Comparison of ENCODE assay signal across 28 mouse cellular contexts in the genomic region with DNA sequence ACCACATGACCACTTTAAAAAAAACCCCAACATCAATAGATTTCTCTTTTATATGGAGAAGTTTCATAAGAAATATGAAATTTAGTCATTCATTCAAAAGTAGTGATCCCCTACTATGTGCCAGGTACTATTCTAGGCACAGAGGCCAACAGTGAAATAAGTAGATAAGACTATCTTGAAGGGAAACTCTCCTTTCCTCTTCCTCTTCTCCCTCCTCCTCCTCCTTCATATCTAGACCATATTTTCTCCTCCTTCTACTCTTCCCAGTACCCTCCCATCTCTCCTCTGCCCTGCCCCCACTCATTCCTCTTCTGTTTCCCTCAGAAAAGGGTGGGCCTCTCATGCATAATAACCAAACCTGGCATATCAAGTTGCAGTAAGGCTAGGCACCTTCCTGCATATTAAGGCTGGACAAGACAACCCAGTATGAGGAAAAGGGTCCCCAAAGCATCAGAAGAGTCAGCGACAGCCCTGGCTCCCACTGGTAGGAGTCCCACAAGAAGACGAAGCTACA. TPM values are rescaled to one million over a fixed set of nuclear protein-coding genes. Genes with fewer than 3 reads are reported as not detected.
A peak's percentile ranks its signal among the peaks of the same experiment; 100 is the strongest.
DNase-seq lines count a peak whose midpoint lies in the region; ATAC-seq and TF ChIP-seq lines count a peak whose summit lies in the region.
"Had no signal": no experiment of that assay in that cellular context is flagged by ENCODE, and none has a peak within 500 bp of the region (broad histone marks: within the 10 kb centered on the region; RNA-seq: fewer than 3 reads in every experiment).

No protein-coding gene starts in this region.

- no peak overlapping the region for H3K4me3 ChIP-seq in heart, embryonic 10.5 days
- H3K4me3 ChIP-seq in midbrain, embryonic 11.5 days (ENCODE audit: low read depth, low read length), result no peak overlapping the region
- no peak overlapping the region for H3K4me3 ChIP-seq in midbrain, embryonic 13.5 days (replicated peaks)
- no peak overlapping the region for H3K4me3 ChIP-seq in liver, embryonic 14.5 days (ENCODE audit: insufficient read depth in 1 of 2, low read depth in 2 of 2, low read length in 2 of 2)
- no peak overlapping the region for H3K4me3 ChIP-seq in myocyte
- no peak overlapping the region for H3K4me3 ChIP-seq in forebrain, embryonic 13.5 days
- H3K4me3 ChIP-seq: forebrain, embryonic 10.5 days; gastrocnemius, adult 2 months; heart, embryonic 12.5 days; heart, embryonic 15.5 days had no signal

- no peak for TF ChIP-seq CTCF in liver, embryonic 14.5 days (IDR thresholded peaks at IDR 0.05; ENCODE audit: low read depth)

- H3K27ac ChIP-seq in heart, embryonic 10.5 days, result peak overlapping the region; percentile 70; the same call in 1 of the 2 replicates
- H3K27ac ChIP-seq in midbrain, embryonic 11.5 days (ENCODE audit: low read depth, low read length), result no peak overlapping the region
- no peak overlapping the region for H3K27ac ChIP-seq in midbrain, embryonic 13.5 days
- no peak overlapping the region for H3K27ac ChIP-seq in liver, embryonic 14.5 days
- H3K27ac ChIP-seq in forebrain, embryonic 13.5 days, result no peak overlapping the region
- H3K27ac ChIP-seq: forebrain, embryonic 10.5 days; gastrocnemius, adult 2 months; hindbrain, embryonic 14.5 days; hindbrain, postnatal 0 days had no signal

- no peak overlapping the region for H3K9ac ChIP-seq in midbrain, embryonic 11.5 days (ENCODE audit: low read length)
- H3K9ac ChIP-seq in midbrain, embryonic 13.5 days (replicated peaks), result no peak overlapping the region
- H3K9ac ChIP-seq in liver, embryonic 14.5 days (replicated peaks), result no peak overlapping the region; the same call in 1 of the 2 replicates
- H3K9ac ChIP-seq in forebrain, embryonic 13.5 days, result no peak overlapping the region
- H3K9ac ChIP-seq: forebrain, postnatal 0 days; heart, embryonic 12.5 days; heart, embryonic 15.5 days; hindbrain, embryonic 14.5 days had no signal

- H3K9me3 ChIP-seq in heart, embryonic 10.5 days, result no peaks in the 10 kb centered on the region
- no peaks in the 10 kb centered on the region for H3K9me3 ChIP-seq in midbrain, embryonic 11.5 days (ENCODE audit: control insufficient read depth, low read length)
- H3K9me3 ChIP-seq in midbrain, embryonic 13.5 days, result no peaks in the 10 kb centered on the region
- H3K9me3 ChIP-seq in liver, embryonic 14.5 days (ENCODE audit: control insufficient read depth, low read length), result no peaks in the 10 kb centered on the region
- no peaks in the 10 kb centered on the region for H3K9me3 ChIP-seq in forebrain, embryonic 13.5 days (replicated peaks)
- H3K9me3 ChIP-seq: forebrain, embryonic 10.5 days; heart, embryonic 12.5 days; heart, embryonic 15.5 days had no signal

- TF ChIP-seq POLR2A in myocyte (IDR thresholded peaks at IDR 0.05; ENCODE audit: insufficient read length, low read depth), result no peak

- no peaks in the 10 kb centered on the region for H3K27me3 ChIP-seq in heart, embryonic 10.5 days (ENCODE audit: insufficient read depth, poor library complexity, severe bottlenecking)
- H3K27me3 ChIP-seq in midbrain, embryonic 11.5 days (ENCODE audit: control insufficient read depth, insufficient read depth, low read length), result no peaks in the 10 kb centered on the region
- H3K27me3 ChIP-seq in midbrain, embryonic 13.5 days, result no peaks in the 10 kb centered on the region
- H3K27me3 ChIP-seq in liver, embryonic 14.5 days (ENCODE audit: control insufficient read depth, insufficient read depth, low read length), result no peaks in the 10 kb centered on the region
- H3K27me3 ChIP-seq in myocyte (ENCODE audit: control insufficient read depth, insufficient read depth, insufficient read length), result no peaks in the 10 kb centered on the region
- no peaks in the 10 kb centered on the region for H3K27me3 ChIP-seq in forebrain, embryonic 13.5 days
- H3K27me3 ChIP-seq: CH12.LX; heart, embryonic 12.5 days; heart, embryonic 15.5 days; Patski had no signal

- no peaks in the 10 kb centered on the region for H3K79me2 ChIP-seq in myocyte (ENCODE audit: control insufficient read depth, insufficient read depth)

- ATAC-seq in midbrain, embryonic 11.5 days (ENCODE audit: low FRiP score), result no peak
- ATAC-seq in midbrain, embryonic 13.5 days, result no peak
- ATAC-seq in liver, embryonic 14.5 days (ENCODE audit: insufficient read depth), result peak; percentile 87
- no peak for ATAC-seq in forebrain, embryonic 13.5 days
- ATAC-seq: forebrain, embryonic 14.5 days; forebrain, postnatal 0 days; hindbrain, postnatal 0 days had no signal

- TF ChIP-seq EP300 in liver, embryonic 14.5 days (IDR thresholded peaks at IDR 0.05; ENCODE audit: low read depth), result no peak

- no peaks in the 10 kb centered on the region for H3K36me3 ChIP-seq in heart, embryonic 10.5 days
- no peaks in the 10 kb centered on the region for H3K36me3 ChIP-seq in midbrain, embryonic 11.5 days (ENCODE audit: control insufficient read depth, insufficient read depth, low read length)
- H3K36me3 ChIP-seq in midbrain, embryonic 13.5 days, result no peaks in the 10 kb centered on the region
- no peaks in the 10 kb centered on the region for H3K36me3 ChIP-seq in liver, embryonic 14.5 days (replicated peaks; ENCODE audit: control insufficient read depth, insufficient read depth, low read depth)
- H3K36me3 ChIP-seq in myocyte (ENCODE audit: control insufficient read depth, insufficient read depth), result no peaks in the 10 kb centered on the region
- H3K36me3 ChIP-seq in forebrain, embryonic 13.5 days (ENCODE audit: poor library complexity, severe bottlenecking), result no peaks in the 10 kb centered on the region
- H3K36me3 ChIP-seq: forebrain, embryonic 10.5 days; G1E; heart, embryonic 12.5 days; heart, embryonic 15.5 days had no signal

- 82% methylated on average over 2 of the region's 2 CpGs for WGBS in heart, embryonic 10.5 days
- 90% methylated on average over 2 of the region's 2 CpGs for WGBS in midbrain, embryonic 11.5 days
- 86% methylated on average over 2 of the region's 2 CpGs for WGBS in midbrain, embryonic 13.5 days
- 29% methylated on average over 2 of the region's 2 CpGs for WGBS in liver, embryonic 14.5 days (ENCODE audit: insufficient replicate concordance)
- 90% methylated on average over 2 of the region's 2 CpGs for WGBS in forebrain, embryonic 13.5 days

- peaks cover 34% of the 10 kb centered on the region for H3K4me1 ChIP-seq in heart, embryonic 10.5 days
- no peaks in the 10 kb centered on the region for H3K4me1 ChIP-seq in midbrain, embryonic 11.5 days (ENCODE audit: control insufficient read depth, insufficient read depth, low read length)
- H3K4me1 ChIP-seq in midbrain, embryonic 13.5 days (replicated peaks), result no peaks in the 10 kb centered on the region
- H3K4me1 ChIP-seq in liver, embryonic 14.5 days (replicated peaks; ENCODE audit: control insufficient read depth in 2 of 2, insufficient read depth in 2 of 2, low read length in 1 of 2), result peaks cover 17 to 27% of the 10 kb centered on the region in 2 experiments
- H3K4me1 ChIP-seq in forebrain, embryonic 13.5 days, result no peaks in the 10 kb centered on the region

- H3ac ChIP-seq in myocyte (ENCODE audit: control insufficient read depth, insufficient read length), result no peak overlapping the region

- H3K4me2 ChIP-seq in midbrain, embryonic 11.5 days, result no peak overlapping the region
- H3K4me2 ChIP-seq in midbrain, embryonic 13.5 days (replicated peaks), result no peak overlapping the region
- peak overlapping the region; percentile 11; the same call in 1 of the 2 replicates for H3K4me2 ChIP-seq in liver, embryonic 14.5 days (ENCODE audit: low read depth)
- no peak overlapping the region for H3K4me2 ChIP-seq in myocyte (ENCODE audit: low read depth)
- H3K4me2 ChIP-seq in forebrain, embryonic 13.5 days, result no peak overlapping the region
- H3K4me2 ChIP-seq: heart, embryonic 12.5 days; heart, embryonic 15.5 days; hindbrain, embryonic 14.5 days had no signal

- intact Hi-C loops in gastrocnemius, postnatal 36 days (cut with DNase I), result no loop called here

- peak; percentile 61 for DNase-seq in heart, embryonic 10.5 days (ENCODE audit: low spot score)
- DNase-seq in heart, adult 18-20 months, result no peak
- DNase-seq in midbrain, embryonic 11.5 days (ENCODE audit: low spot score, missing footprints), result peak; percentile 37
- DNase-seq in liver, embryonic 14.5 days (ENCODE audit: low read depth in 3 of 3, low spot score in 3 of 3), result peak in 2 of 3 experiments; percentile 12 to 15
- DNase-seq in gastrocnemius, postnatal 36 days, result no peak
- DNase-seq: adrenal gland, postnatal 10 days; adrenal gland, postnatal 36 days; B cell, adult 2 months; cerebellum, adult 18-20 months; cerebellum, adult 9-10 months; cerebellum, postnatal 14 days; forebrain, postnatal 0 days; gastrocnemius, adult 2 months; gastrocnemius, postnatal 14 days; heart, postnatal 10 days; heart, postnatal 4 days had no signal

TF ChIP-seq in myocyte, 11 proteins besides CTCF, POLR2A, EP300 and RAD21:
- TF ChIP-seq MAX (IDR thresholded peaks at IDR 0.05; ENCODE audit: low read depth), result no peak
- peak; percentile 13 for TF ChIP-seq USF1 (IDR thresholded peaks at IDR 0.05; ENCODE audit: low read depth)

RNA-seq across cellular contexts. Expression of a gene that starts 54.4 kb away (rescaled TPM):
- 28.5 and 33.4 TPM in 2 replicates for polyA plus RNA-seq in heart, embryonic 10.5 days (2016; fragmentation: Nextera tagmentation; extraction: Ambion mirVana)
- total RNA-seq in heart, adult 18-20 months (2021), result 1 to 10 TPM; 9.1 to 9.5 TPM
- 16.1 and 16.8 TPM in 2 replicates for polyA plus RNA-seq in midbrain, embryonic 11.5 days (2014; fragmentation: Nextera tagmentation; extraction: Ambion mirVana)
- 6.4 and 8.0 TPM in 2 replicates for polyA plus RNA-seq in midbrain, embryonic 13.5 days (2015; fragmentation: Nextera tagmentation; extraction: Ambion mirVana)
- polyA plus RNA-seq in liver, embryonic 14.5 days (2012; rRNA removed), result 1.2 and 1.5 TPM in 2 replicates
- polyA plus RNA-seq in liver, embryonic 14.5 days (2014; fragmentation: Nextera tagmentation; extraction: Ambion mirVana), result 3.2 and 3.5 TPM in 2 replicates
- polyA plus RNA-seq in myocyte (2012; fragmentation: generic; extraction: Trizol), result 8.0 TPM
- polyA plus RNA-seq in forebrain, embryonic 13.5 days (2015; fragmentation: Nextera tagmentation; extraction: Ambion mirVana), result 5.6 and 6.9 TPM in 2 replicates
- 1 to 10 TPM; 3.1 to 4.1 TPM for total RNA-seq in gastrocnemius, postnatal 36 days (2021)
- polyA plus RNA-seq: G1E had no signal

Comparison
In these comparisons a context has a peak if more than half of its experiments do, and no peak if none do; other contexts are left out.
1. DNase-seq: peak in heart, embryonic 10.5 days (single experiment), midbrain, embryonic 11.5 days (single experiment) and liver, embryonic 14.5 days (2 of 3); none in heart, adult 18-20 months (0 of 2) and gastrocnemius, postnatal 36 days (0 of 2).